Comparison of ENCODE assay signal across 11 mouse cellular contexts in the genomic region with DNA sequence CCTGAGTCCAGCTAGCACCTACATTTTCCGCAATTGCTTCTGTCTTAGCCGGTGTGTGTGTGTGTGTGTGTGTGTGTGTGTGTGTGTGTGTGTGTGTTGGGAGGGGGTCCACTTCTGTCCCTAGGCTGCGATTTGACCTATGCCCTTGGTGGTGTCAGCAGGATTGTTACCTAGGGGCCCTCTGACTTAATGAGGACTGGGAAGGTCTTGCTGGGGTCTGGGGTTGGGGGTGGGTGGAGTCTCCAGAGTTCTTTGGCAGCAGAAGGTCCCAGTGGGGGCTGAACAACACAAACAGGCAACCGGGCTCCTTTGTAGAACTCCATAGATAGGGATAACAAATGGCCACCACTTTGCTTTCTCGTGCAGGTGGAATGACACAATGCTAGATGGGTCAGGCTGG. TPM values are rescaled to one million over a fixed set of nuclear protein-coding genes. Genes with fewer than 3 reads are reported as not detected.
DNase-seq lines count a peak whose midpoint lies in the region; ATAC-seq and TF ChIP-seq lines count a peak whose summit lies in the region.
"Had no signal": no experiment of that assay in that cellular context is flagged by ENCODE, and none has a peak within 500 bp of the region (broad histone marks: within the 10 kb centered on the region; RNA-seq: fewer than 3 reads in every experiment).

No protein-coding gene starts in this region.

- H3K27me3 ChIP-seq in kidney, embryonic 15.5 days: peaks cover 61% of the 10 kb centered on the region
- peaks cover 3% of the 10 kb centered on the region for H3K27me3 ChIP-seq in kidney, adult 2 months (replicated peaks; ENCODE audit: control insufficient read depth, insufficient read depth, low read length)
- peaks cover 24% of the 10 kb centered on the region for H3K27me3 ChIP-seq in embryonic facial prominence, embryonic 12.5 days
- H3K27me3 ChIP-seq in intestine, postnatal 0 days (replicated peaks; ENCODE audit: control insufficient read depth, insufficient read depth, low read length): peaks cover 8% of the 10 kb centered on the region; the same call in 1 of the 2 replicates
- no peaks in the 10 kb centered on the region; the same call in 1 of the 2 replicates for H3K27me3 ChIP-seq in neural tube, embryonic 11.5 days (ENCODE audit: control insufficient read depth, insufficient read depth, low read length)

- no peak overlapping the region for H3K9ac ChIP-seq in kidney, embryonic 15.5 days
- H3K9ac ChIP-seq in embryonic facial prominence, embryonic 12.5 days: no peak overlapping the region
- no peak overlapping the region for H3K9ac ChIP-seq in intestine, postnatal 0 days (ENCODE audit: low read depth, low read length)
- no peak overlapping the region for H3K9ac ChIP-seq in neural tube, embryonic 11.5 days (ENCODE audit: low read length)

- WGBS in kidney, embryonic 15.5 days: 6% methylated on average over 5 of the region's 5 CpGs
- WGBS in kidney, adult 2 months: 18% methylated on average over 5 of the region's 5 CpGs
- 6% methylated on average over 4 of the region's 5 CpGs for WGBS in embryonic facial prominence, embryonic 12.5 days
- 34% methylated on average over 5 of the region's 5 CpGs for WGBS in intestine, postnatal 0 days
- 2% methylated on average over 5 of the region's 5 CpGs for WGBS in neural tube, embryonic 11.5 days

- TF ChIP-seq CTCF in kidney, adult 2 months (conservative IDR thresholded peaks at IDR 0.05; ENCODE audit: insufficient read depth, insufficient read length, low read depth, low read length): no peak
- no peak for TF ChIP-seq CTCF in intestine, postnatal 0 days (IDR thresholded peaks at IDR 0.05; ENCODE audit: low read depth)

- no peaks in the 10 kb centered on the region for H3K9me3 ChIP-seq in kidney, embryonic 15.5 days (replicated peaks)
- no peaks in the 10 kb centered on the region for H3K9me3 ChIP-seq in embryonic facial prominence, embryonic 12.5 days
- H3K9me3 ChIP-seq in intestine, postnatal 0 days (ENCODE audit: control insufficient read depth): no peaks in the 10 kb centered on the region
- H3K9me3 ChIP-seq in neural tube, embryonic 11.5 days (ENCODE audit: control insufficient read depth, low read length): no peaks in the 10 kb centered on the region

- H3K4me1 ChIP-seq in kidney, embryonic 15.5 days: peaks cover 7% of the 10 kb centered on the region; the same call in 1 of the 2 replicates
- no peaks in the 10 kb centered on the region for H3K4me1 ChIP-seq in kidney, adult 2 months (ENCODE audit: control insufficient read depth, insufficient read depth, low read length)
- peaks cover 6% of the 10 kb centered on the region; the same call in 1 of the 2 replicates for H3K4me1 ChIP-seq in embryonic facial prominence, embryonic 12.5 days
- H3K4me1 ChIP-seq in intestine, postnatal 0 days (replicated peaks; ENCODE audit: control insufficient read depth, insufficient read depth, low read length): no peaks in the 10 kb centered on the region
- no peaks in the 10 kb centered on the region; the same call in 1 of the 2 replicates for H3K4me1 ChIP-seq in neural tube, embryonic 11.5 days (ENCODE audit: control insufficient read depth, insufficient read depth, low read length)

- ATAC-seq in kidney, embryonic 15.5 days (replicated peaks; ENCODE audit: low FRiP score): no peak
- no peak for ATAC-seq in embryonic facial prominence, embryonic 12.5 days (ENCODE audit: insufficient number of reproducible peaks, insufficient read depth, low FRiP score, low TSS enrichment)
- no peak for ATAC-seq in intestine, postnatal 0 days
- peak; percentile 58 for ATAC-seq in neural tube, embryonic 11.5 days (ENCODE audit: insufficient read depth, low FRiP score, low TSS enrichment)

- H3K27ac ChIP-seq in kidney, embryonic 15.5 days: no peak overlapping the region
- H3K27ac ChIP-seq in kidney, adult 2 months (ENCODE audit: insufficient read depth, low read depth, low read length): no peak overlapping the region
- H3K27ac ChIP-seq in embryonic facial prominence, embryonic 12.5 days: no peak overlapping the region
- H3K27ac ChIP-seq in intestine, postnatal 0 days (ENCODE audit: low read depth, low read length): no peak overlapping the region
- peak overlapping the region; percentile 82 for H3K27ac ChIP-seq in neural tube, embryonic 11.5 days (ENCODE audit: low read depth, low read length)

- H3K36me3 ChIP-seq in kidney, embryonic 15.5 days: no peaks in the 10 kb centered on the region
- no peaks in the 10 kb centered on the region for H3K36me3 ChIP-seq in kidney, adult 2 months (ENCODE audit: control insufficient read depth, insufficient read depth, low read length)
- no peaks in the 10 kb centered on the region for H3K36me3 ChIP-seq in embryonic facial prominence, embryonic 12.5 days
- H3K36me3 ChIP-seq in intestine, postnatal 0 days (ENCODE audit: control insufficient read depth, insufficient read depth): no peaks in the 10 kb centered on the region
- no peaks in the 10 kb centered on the region for H3K36me3 ChIP-seq in neural tube, embryonic 11.5 days (ENCODE audit: control insufficient read depth, insufficient read depth, low read length)

- no peak for DNase-seq in kidney, adult 2 months
- DNase-seq in neural tube, embryonic 11.5 days (ENCODE audit: low spot score): peak; percentile 48
- DNase-seq in adrenal gland, postnatal 36 days: no peak
- no peak for DNase-seq in left cerebral cortex, postnatal 36 days (ENCODE audit: low spot score in 2 of 2)
- DNase-seq in gastrocnemius, postnatal 14 days: no peak
- DNase-seq: kidney, postnatal 14 days had no signal

- peak overlapping the region; percentile 35 for H3K4me3 ChIP-seq in kidney, embryonic 15.5 days (replicated peaks)
- H3K4me3 ChIP-seq in kidney, adult 2 months (ENCODE audit: insufficient read depth, low read depth, low read length): no peak overlapping the region
- H3K4me3 ChIP-seq in embryonic facial prominence, embryonic 12.5 days: peak overlapping the region; percentile 29
- H3K4me3 ChIP-seq in intestine, postnatal 0 days (ENCODE audit: low read depth, low read length): no peak overlapping the region
- H3K4me3 ChIP-seq in neural tube, embryonic 11.5 days (ENCODE audit: low read depth, low read length): peak overlapping the region; percentile 14; the same call in 1 of the 2 replicates

- no peak for TF ChIP-seq POLR2A in kidney, adult 2 months (IDR thresholded peaks at IDR 0.05; ENCODE audit: low read depth, low read length)

- intact Hi-C loops in left cerebral cortex, postnatal 36 days (cut with DNase I): no loop called here
- intact Hi-C loops in gastrocnemius, postnatal 14 days (cut with DNase I; ENCODE audit: low total_unique reads): no loop called here

- peak overlapping the region; percentile 66 for H3K4me2 ChIP-seq in kidney, embryonic 15.5 days
- peak overlapping the region; percentile 53 for H3K4me2 ChIP-seq in embryonic facial prominence, embryonic 12.5 days (replicated peaks)
- H3K4me2 ChIP-seq in intestine, postnatal 0 days (replicated peaks; ENCODE audit: low read depth): peak overlapping the region; percentile 60
- H3K4me2 ChIP-seq in neural tube, embryonic 11.5 days (ENCODE audit: low read depth): peak overlapping the region; percentile 42

RNA-seq across cellular contexts. Expression of gene Nhlh2, which starts 14.0 kb away (rescaled TPM):
- polyA plus RNA-seq in kidney, embryonic 15.5 days (2015; fragmentation: Nextera tagmentation; extraction: Ambion mirVana): not detected in 2 replicates
- not detected in 2 replicates for polyA plus RNA-seq in kidney, adult 2 months (2012; rRNA removed)
- 15.0 and 16.1 TPM in 2 replicates for polyA plus RNA-seq in embryonic facial prominence, embryonic 12.5 days (2016; fragmentation: Nextera tagmentation; extraction: Ambion mirVana)
- not detected in 2 replicates for polyA plus RNA-seq in intestine, postnatal 0 days (2015; fragmentation: Nextera tagmentation; extraction: Ambion mirVana)
- 94.0 and 109 TPM in 2 replicates for polyA plus RNA-seq in neural tube, embryonic 11.5 days (2014; fragmentation: Nextera tagmentation; extraction: Ambion mirVana)
- not detected for total RNA-seq in adrenal gland, postnatal 36 days (2021)
- under 1 TPM in 1 of 2 experiments, not detected in 1; 0.29 TPM for total RNA-seq in left cerebral cortex, postnatal 36 days (2021)
- total RNA-seq in gastrocnemius, postnatal 14 days (2021): not detected
- total RNA-seq: neutrophil, adult 5-6 weeks had no signal
- polyA plus RNA-seq: urinary bladder, adult 2 months had no signal

Comparison
In these comparisons a context has a peak if more than half of its experiments do, and no peak if none do; other contexts are left out.
1. H3K4me3 ChIP-seq: peak in kidney, embryonic 15.5 days (single experiment), embryonic facial prominence, embryonic 12.5 days (single experiment) and neural tube, embryonic 11.5 days (single experiment); none in kidney, adult 2 months (single experiment) and intestine, postnatal 0 days (single experiment).
2. RNA of gene Nhlh2, which starts 14.0 kb away (polyA plus RNA-seq): 94.0 to 109 TPM in neural tube, embryonic 11.5 days and 15.0 to 16.1 TPM in embryonic facial prominence, embryonic 12.5 days; not detected in intestine, postnatal 0 days, not detected in kidney, embryonic 15.5 days and not detected in kidney, adult 2 months; every median in the first group is over 10 times any median in the second.
3. Peak in every context shown above with its lines, with median percentiles within 50 percentile points of each other: H3K4me2 ChIP-seq.